ENCODE assay signal across 9 mouse cellular contexts in genomic region chr16:28140972-28141371, GRCm38 (mm10).
A peak's percentile ranks its signal among the peaks of the same experiment; 100 is the strongest.
DNase-seq lines count a peak whose midpoint lies in the region.
"Had no signal": no experiment of that assay in that cellular context is flagged by ENCODE, and none has a peak within 500 bp of the region (broad histone marks: within the 10 kb centered on the region; RNA-seq: fewer than 3 reads in every experiment).

No protein-coding gene starts in this region.

- peak; percentile 7 for DNase-seq in cerebellum, adult 11 months
- DNase-seq in cerebellum, postnatal 4 days (ENCODE audit: low spot score in 2 of 2), result no peak
- DNase-seq in layer of hippocampus, postnatal 10 days (ENCODE audit: low spot score in 2 of 2), result peak; percentile 7 to 13
- DNase-seq in layer of hippocampus, postnatal 25 days (ENCODE audit: extremely low spot score in 1 of 2, low spot score in 1 of 2), result no peak
- DNase-seq in 416B (ENCODE audit: low read depth), result peak; percentile 8
- peak; percentile 43 to 51 for DNase-seq in cerebellum, postnatal 10 days
- DNase-seq in right cerebral cortex, adult 18-20 months, result no peak
- DNase-seq in thymus, postnatal 25 days, result no peak
- DNase-seq: B cell, adult 2 months had no signal

Comparison
In these comparisons a context has a peak if more than half of its experiments do, and no peak if none do; other contexts are left out.
1. DNase-seq: peak in cerebellum, adult 11 months (single experiment), layer of hippocampus, postnatal 10 days (2 of 2), 416B (single experiment) and cerebellum, postnatal 10 days (2 of 2); none in cerebellum, postnatal 4 days (0 of 2), layer of hippocampus, postnatal 25 days (0 of 2), right cerebral cortex, adult 18-20 months (single experiment) and thymus, postnatal 25 days (single experiment).